ENCODE assay signal across 15 mouse cellular contexts in genomic region chr9:84399481-84399880, GRCm38 (mm10).
"Had no signal": no experiment of that assay in that cellular context is flagged by ENCODE, and none has a peak within 500 bp of the region (broad histone marks: within the 10 kb centered on the region; RNA-seq: fewer than 3 reads in every experiment).

No protein-coding gene starts in this region.

- H3K27ac ChIP-seq: left cerebral cortex, adult 2 months; limb, embryonic 10.5 days; liver, embryonic 15.5 days; macrophage; midbrain, embryonic 12.5 days had no signal

- DNase-seq: kidney, postnatal 14 days; lung, embryonic 14.5 days; lung, postnatal 10 days; right cerebral cortex, adult 18-20 months; right cerebral cortex, postnatal 25 days; thymus, postnatal 4 days had no signal

- H3K9me3 ChIP-seq: limb, embryonic 10.5 days; liver, embryonic 15.5 days; midbrain, embryonic 12.5 days had no signal

- H3K27me3 ChIP-seq: liver, embryonic 15.5 days; megakaryocyte, embryonic 14.5 days; midbrain, embryonic 12.5 days had no signal

- H3K36me3 ChIP-seq: limb, embryonic 10.5 days; liver, embryonic 15.5 days; midbrain, embryonic 12.5 days had no signal

- H3K4me1 ChIP-seq: limb, embryonic 10.5 days; liver, embryonic 15.5 days; megakaryocyte, embryonic 14.5 days; midbrain, embryonic 12.5 days had no signal

- H3K4me3 ChIP-seq: left cerebral cortex, adult 2 months; limb, embryonic 10.5 days; liver, embryonic 15.5 days; megakaryocyte, embryonic 14.5 days; midbrain, embryonic 12.5 days had no signal

- H3K4me2 ChIP-seq: liver, embryonic 11.5 days; liver, embryonic 15.5 days; lung, embryonic 14.5 days; midbrain, embryonic 12.5 days had no signal

- ATAC-seq: intestine, postnatal 0 days; midbrain, embryonic 16.5 days had no signal

- H3K9ac ChIP-seq: liver, embryonic 15.5 days; lung, embryonic 14.5 days; midbrain, embryonic 12.5 days had no signal
